Mouse (Mus musculus) adrenal gland, adult 8-10 months (tissue): ENCODE data around the gene Abhd12b. TPM values are rescaled to one million over a fixed set of nuclear protein-coding genes. Genes with fewer than 3 reads are reported as not detected.

Source experiments
- DNase-seq: peaks from one replicate; pipeline ENCODE4 v3.0.0; 2022
- total RNA-seq, 4 experiments: library from RNA; stranded (reverse); gene quantifications; 2 replicates each; pipeline ENCODE4 v1.2.4; 2022

Gene Abhd12b
- total RNA-seq: not detected

DNA sequence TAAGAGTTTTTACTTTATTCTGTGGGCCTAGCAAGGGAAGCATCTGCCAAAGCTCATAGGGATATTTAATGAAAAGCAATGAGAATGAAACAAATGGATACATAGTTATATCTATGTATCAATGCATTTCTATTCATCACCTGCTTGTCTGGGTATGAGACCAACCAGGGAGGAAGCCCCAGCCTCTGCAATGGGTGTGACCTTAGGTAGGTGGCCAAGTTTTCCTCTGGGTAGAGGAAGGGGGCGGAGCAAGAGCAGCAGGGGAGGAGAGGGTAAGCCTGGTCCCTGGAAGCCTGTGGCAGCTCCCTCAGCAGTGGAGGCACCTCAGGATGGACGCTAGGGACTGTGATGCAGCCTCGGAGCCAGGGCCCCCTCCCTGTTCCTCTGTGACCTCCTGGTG, at the start of gene Abhd12b:
Abhd12b (plus strand) TSS at position 301 of the 400 bp plus-strand sequence.
- no peak for DNase-seq

DNA sequence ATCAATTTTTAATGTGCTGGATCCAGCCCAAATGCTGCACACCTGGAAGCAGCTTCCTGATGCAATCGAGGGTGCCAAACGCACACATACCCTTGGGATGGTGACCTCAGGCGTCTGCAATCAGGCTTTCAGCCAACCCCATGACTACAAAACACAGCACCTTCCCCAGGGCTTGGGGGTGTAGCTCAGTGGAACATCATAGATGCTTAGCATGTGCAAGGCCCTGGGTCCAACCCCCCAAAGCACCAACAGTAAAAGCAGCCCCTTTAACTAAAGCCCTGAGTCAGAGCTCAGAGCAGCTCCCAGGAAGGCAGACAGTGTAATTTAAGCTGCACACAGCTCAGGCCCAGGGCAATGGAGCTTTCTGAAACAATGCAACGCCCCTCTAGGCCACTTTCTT, 49.7 kb upstream of the Abhd12b start:
- DNase-seq: no peak

DNA sequence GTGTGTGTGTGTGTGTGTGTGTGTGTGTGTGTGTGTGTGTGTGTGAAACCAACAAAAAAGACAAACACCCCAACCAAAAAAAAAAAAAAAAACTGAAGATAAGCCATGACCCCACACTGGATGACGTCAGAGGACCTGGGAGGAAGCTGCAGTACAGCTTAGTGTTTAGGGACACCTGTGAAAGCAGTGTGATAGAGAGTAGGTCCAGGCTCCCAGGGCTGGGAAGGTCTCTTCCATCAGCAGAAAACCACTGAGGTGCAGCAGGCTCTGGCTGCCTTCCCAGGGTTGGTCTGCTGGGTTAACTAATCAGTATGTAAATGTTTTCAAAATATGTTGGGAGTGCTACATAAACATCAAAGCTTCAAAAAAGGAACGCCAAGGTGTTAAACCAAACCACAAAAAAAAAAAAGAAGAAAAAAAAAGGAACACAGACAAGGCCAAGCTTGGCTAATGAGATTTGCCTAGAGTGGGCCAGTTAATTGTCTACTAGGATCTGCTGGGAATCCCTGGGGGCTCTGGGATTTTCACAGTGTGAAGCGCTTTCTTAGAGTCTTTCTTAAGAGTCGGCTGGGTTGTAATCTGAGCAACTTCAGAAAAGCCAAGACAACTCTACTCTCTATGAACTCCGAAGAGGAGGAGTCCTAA, 49.0 kb upstream of the Abhd12b start:
- DNase-seq: no peak

DNA sequence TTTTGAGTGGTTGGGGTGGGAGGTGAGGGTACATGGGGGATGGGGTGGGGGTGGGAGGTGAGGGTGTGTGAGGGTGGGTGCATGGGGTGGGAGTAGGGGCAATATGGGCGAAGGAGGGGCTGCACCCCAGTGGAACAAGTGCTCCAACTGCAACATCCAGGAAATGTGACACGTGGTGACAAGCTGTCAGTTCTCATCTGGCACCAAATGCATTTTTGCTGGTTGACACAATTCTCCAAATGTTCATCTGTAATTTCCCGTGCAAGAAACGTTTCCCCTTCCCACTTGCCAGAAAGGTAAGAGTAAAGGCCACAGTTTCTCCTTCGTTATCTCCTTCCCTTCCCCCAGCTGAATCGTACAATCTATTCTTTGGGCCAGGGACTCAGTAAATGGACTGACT, 48.1 kb upstream of the Abhd12b start:
- DNase-seq: no peak

DNA sequence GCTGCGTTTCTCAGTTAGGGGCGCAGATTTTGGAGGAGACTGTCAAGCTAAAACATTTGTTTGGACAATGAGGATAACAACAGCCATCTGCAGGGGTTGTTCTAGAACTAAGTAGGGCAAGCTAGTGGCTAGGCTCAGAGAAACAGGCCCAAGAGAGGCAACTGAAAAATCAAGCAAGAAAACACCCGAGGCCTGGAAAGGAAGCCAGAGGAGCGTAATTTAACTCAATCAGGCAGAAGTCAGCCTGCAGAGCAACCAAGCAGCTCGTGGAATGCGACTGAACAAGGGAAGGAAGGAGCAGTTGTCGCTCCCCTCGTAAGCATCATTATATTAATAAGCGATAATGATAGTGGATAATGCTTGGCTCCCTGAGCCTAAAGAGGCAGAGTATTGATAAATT, 47.4 kb upstream of the Abhd12b start:
- DNase-seq: no peak

DNA sequence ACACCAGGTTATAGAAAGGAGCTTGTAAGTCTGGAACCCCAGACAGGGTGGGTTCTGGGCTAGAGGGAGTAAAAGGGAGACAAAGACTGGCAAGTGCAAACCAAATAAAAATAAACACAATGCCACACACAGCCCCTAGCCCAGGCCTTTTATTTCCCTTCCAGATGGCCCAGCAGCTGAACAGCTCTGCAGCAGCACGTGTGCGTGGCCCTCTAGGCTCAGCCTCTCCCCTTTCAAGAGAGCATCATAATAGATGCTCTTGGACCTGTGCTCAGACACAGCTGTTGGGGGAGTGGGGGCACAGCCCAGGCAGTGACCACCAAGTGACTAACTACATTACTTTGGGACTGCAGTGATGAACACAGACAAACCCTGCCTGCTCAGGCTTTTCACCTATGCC, 45.8 kb upstream of the Abhd12b start:
- no peak for DNase-seq

DNA sequence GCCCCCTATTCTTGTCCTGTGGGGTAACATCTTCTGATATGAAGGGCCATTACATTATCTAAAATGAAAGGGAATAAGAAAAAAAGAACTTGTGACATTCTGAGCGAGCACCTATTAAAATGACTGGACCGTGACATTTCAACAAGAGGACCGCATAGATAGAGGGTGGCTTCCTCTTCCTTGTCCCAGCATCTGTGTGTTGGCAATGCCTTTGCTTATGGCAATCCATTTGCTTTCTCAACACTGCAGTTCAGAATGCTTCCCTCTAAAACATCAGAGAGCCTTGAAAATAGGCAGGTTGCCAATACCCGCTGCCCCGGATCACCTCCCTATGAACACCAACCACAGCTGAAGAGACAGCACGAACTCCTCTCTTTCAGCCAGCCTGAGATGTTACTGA, 44.0 kb upstream of the Abhd12b start:
- no peak for DNase-seq

DNA sequence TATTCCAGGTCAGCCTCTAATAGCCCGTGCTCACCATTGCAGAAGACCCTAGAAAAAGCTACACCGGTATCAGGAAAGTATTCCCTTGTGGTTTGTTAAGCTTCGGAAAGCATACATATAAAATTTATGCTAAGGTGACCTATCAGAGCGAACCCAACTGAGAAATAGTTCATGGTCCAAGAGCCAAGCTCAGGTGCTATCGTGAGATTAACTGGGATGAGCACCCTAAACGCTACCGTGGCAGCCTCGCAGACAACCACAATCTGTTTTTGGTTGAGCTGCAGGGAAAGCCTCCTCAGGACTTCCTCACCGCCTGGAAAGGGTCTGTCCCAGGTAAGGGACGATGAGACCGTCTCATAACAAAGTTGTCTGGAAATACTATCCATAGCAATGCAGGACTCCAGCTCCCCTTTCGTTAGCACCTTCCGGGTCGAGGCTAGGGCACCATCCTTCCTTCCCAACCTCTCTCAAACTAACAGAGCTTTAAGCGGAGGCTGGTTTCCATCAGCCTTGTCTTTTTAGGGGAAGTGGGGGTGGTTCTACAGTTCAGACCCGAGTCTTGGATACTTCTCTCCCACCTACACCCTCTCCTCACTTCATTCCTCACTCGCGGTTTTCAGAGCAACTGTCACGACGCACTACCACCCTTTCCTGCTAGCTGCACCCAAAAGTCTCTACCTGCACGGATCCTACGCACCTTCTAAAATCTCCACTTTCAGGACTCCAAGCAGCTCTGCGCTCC, 43.4 kb upstream of the Abhd12b start:
- DNase-seq: no peak

DNA sequence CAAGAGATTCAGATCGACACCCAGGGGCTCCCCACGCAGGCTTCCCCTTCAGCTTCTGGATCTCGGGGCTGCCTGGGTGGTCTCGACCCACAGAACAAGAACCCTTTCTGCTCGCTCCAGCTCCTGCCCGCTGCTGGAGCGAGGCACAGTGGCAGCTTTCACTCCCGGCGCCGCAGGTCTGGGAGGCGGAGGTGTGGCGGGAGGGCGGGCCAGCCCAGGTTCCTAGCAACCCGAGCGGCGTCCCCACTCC, 42.9 kb upstream of the Abhd12b start:
- DNase-seq: no peak

DNA sequence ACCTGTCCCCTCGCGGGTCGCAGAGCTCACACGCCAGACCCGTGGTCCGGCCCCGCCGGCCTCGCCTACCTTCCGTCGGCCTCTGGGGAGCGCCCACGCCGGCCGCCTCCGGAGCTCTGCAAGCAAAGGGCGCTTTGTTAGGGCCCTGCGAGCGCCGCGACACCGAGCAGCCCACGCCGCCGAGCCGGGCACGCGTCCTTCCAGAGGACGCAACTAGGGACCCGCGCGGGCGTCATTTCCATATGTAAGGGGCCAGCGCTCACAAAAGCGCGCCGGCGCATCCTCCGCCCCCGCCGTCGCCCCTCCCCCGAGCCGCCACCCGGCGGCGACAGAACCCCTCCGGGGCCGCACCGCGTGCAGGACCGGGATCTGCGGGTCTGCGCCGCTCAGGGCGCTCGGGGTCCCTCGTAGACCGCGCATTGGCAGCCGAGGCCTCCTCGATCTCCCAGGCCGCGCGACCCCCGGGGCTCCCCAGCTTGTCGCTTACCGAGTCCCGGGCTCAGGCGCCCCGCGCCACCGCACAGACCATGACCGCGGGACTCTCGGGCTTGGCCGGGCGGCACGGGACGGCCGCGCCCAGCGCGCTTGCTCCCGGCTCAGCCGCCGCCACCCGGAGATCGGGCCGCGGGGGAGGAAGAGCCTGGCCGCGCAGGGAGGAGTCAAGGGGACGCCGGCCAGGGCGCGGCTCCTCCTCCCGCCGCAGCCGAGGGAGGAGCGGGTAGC, 42.4 kb upstream of the Abhd12b start:
- DNase-seq: peak; percentile 75

DNA sequence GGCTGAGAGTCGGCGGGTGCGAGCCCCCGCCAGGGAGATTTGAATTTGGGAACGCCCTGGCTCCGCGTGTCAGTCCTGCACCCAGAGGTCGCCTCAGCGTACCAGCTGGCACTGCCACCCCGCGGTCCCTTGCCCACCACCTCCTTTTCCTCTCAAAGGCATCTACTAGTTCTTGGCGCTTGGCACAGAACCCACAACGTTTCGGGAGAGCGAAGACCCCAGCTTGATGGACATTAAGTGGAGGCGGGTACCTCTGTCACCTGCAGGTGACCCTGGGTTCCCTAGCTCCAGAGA, 41.9 kb upstream of the Abhd12b start:
- no peak for DNase-seq

DNA sequence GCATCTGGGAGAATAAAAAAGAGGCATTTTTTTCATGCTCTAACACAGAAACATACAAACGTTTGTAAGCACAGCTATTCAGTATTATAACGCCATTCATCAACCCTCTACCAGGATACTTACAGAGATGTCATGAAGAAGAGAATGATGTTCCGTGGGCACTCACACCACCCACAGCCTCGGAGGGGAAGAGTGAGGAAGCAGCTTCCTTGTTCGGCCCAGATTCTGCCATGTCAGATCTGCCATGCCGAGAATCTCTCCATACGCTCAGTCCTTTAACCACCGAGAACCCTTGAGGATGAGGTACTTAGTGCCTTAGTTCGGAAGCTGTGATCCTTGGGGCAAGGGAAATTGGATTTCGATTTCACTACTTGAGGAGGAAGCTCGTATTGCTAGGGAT, 40.6 kb upstream of the Abhd12b start, which contains the start of gene Nin:
Nin (minus strand) TSS at position 367 of the 400 bp plus-strand sequence.
- no peak for DNase-seq

DNA sequence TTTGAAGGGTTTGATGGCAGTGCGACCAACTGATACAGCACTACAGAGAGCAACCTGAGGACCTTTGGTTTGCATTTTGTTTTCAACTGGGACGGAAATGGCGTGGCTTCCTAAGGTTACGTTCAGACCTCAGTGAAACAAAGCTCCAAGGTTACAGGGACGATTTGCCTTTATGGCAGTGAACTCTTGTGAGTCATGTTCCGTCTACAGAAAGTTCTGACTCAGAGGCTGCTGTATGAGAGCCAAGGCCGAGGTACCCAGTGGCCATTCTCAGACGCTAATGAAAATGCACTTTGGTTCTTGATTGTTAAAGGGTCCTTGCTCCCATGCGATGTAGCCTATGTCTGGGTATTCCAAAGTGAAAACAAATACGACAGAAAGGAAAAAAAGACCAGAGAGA, 36.8 kb upstream of the Abhd12b start:
- peak; percentile 50 for DNase-seq

DNA sequence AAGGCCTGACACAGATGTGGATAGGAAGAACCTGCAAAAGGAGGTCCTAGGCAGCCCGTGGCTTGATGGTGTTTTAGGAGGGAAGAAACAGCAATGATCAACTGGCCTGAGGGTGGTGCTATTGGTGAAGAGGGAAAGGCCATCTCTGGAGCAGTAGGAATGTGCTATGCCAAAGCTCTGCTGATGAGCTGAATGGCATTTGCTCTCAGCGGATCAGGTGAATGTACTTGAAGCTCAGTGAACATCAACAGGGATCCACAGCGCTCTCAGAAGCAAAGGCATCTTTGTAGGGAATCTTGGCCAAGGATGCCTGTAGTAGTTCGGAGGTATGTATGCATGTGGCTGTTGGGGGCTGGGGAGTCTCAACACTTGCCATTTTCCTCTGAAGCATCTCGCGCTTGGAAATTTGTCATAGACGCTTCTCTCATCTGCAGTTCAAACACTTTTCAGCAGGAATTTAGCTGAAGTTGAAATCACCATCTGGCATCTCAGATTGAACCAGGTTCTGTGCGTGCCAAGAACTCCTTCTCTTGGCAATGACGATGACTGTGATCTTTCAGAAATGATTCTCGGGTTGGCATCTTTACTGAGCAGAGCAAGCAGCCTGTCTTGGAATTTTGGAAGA, 35.1 kb upstream of the Abhd12b start:
- no peak for DNase-seq

DNA sequence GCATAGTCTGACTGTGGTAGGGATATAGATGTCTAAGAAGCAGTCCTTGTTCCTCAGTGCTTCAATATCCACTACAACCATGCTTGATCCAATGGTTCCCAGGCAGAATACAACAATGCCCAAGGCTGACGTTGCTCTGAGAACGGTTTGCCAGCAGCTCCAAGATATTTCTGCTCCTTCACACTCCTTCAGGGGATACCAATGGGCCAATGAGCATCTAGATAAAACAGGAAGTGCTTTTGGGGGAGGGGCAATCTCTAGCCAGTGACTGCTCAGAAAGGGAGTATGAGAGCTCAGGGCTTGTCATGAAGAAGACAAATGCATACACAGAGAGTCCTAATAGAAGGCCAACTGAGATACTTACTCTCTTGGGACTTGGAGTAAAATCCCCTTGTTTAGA, 34.4 kb upstream of the Abhd12b start:
- no peak for DNase-seq

DNA sequence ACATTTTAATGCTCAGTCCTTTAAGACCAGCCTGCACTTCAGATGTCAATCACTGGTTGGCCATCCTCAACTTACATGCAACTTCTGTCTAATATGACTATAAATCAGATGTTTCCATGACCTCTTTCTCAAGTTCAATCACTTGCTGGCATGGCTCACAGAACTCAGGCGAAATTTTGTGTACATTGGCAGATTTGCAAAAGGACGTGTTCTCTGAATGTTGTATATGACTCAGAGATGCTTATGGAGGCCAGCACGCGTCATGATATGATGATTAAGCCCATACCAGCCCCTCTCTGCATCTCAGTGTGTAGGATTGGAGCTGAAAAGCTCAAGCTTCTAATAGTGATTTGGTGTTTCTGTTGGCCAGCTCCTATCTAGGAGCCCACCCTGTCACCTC, 27.3 kb upstream of the Abhd12b start:
- no peak for DNase-seq

DNA sequence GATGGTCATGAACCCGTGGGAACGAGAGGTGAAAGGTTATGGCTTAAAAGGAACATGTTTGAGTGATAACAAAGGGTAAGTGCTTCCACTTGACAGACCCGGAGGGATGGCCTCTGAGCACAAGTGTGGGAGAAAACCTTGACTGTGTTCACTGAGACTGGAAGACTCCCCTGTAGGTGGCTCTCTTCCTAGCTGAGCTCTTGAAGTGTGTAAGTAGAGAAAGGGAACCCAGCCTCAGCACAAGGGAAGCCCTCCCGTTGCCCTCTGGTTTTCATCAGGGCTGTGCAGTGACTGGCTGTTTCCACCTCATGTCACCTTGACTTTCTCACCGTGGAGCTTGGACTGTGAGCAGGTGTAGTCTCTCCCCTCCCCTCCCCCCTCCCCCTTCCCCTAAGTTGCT, 24.8 kb upstream of the Abhd12b start:
- no peak for DNase-seq

DNA sequence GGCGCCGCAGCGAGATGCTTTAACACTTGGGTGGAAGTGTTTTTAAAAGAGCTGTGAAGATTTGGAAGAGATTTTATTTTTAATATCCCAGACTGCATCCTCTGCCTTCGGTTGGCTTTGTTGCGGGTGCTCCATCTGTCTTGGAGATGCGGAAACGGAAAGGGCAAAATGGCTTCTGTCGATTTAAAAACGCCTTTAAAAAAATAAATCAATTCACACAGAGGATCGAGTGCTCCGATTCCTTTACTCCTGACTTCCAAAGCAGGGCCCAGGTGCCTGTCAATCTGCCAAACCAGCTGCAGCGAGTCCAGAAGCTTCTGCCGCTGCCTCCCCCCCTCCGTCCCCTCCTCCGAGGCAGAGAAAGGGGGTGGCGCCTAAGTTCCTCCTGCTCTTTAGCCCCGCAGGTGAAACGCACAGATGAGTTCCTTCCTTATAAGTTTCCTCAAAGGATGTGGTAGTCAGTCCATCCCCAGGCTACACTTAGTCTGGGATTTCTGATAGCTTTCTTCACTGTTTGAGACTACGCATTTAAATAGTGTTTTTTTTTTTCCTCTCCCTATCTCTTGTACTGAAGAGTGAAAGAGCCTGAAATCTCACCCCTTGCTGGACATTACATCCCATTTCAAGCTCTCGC, 22.8 kb upstream of the Abhd12b start:
- DNase-seq: no peak

DNA sequence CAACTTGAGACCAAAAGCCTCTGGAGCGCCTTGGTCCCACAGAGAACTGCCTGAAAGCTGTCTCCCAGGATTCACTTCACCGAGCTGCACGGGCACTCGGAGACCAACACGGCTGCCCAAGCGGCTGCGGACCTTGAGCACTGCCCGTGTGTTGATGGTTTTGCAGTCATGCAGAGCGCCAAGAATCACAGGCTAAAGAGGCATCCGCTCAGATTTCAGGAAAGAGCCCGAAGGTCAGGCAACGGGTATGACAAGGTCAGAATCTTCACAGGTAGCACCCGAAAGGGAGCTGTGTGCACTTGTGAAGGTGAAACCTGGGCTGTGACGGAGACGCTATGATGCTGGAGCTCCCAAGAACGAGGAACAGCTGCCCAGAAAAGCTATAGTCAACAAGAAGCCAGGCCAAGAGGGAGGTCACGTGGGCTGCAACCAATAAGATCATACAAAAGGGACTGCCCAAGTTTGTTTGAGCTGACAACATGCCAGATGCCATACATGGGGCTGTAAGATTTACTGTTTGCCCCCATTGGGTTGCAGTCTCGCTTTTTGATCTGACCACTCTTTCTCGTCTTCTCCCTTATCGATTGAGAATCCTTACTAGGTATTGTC, 19.2 kb upstream of the Abhd12b start:
- no peak for DNase-seq

DNA sequence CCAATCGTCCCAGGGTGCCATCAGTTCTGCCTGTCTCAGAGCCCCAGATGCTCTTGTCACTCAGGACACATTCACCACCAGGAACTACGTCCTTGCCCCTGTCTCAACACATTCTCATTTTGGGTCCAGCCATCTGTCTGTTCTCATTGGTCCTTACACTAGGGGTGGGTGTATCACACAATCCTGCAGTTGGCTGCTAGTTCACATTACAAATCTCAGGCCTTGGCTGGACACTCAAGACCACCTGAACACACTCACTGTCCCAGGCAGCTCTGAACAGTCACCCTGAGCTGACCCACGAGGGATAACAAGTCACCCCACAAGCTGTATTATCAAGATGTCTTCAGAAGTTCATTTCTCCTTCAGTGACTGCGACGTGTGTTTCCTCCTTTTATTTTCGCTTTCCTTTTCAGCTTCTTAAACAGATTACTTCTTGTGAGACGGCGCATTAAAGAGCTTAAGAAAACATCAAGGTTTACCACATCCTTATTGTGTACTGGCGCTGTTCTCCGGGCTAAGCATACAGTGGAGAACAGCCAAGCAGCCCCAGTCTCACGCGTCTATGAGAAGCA, 17.7 kb upstream of the Abhd12b start:
- no peak for DNase-seq

DNA sequence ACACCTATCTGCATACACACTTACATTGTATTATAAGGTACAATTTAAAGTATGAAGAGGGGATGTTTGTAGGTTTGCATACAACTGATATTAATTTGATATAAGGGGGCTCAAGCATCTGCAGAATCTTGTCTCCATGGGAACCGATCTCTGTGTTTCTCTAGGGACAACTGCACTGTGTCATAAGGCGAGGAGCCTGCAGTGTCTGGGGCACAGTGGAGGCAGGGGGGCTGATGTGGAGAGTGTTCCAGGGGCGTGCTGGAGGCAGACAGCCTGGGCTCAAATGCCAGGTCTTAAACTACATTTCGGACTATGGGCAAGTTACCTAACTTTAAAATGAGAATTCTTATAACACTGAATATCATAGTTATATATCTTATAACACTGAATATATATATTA, 16.8 kb upstream of the Abhd12b start:
- no peak for DNase-seq

DNA sequence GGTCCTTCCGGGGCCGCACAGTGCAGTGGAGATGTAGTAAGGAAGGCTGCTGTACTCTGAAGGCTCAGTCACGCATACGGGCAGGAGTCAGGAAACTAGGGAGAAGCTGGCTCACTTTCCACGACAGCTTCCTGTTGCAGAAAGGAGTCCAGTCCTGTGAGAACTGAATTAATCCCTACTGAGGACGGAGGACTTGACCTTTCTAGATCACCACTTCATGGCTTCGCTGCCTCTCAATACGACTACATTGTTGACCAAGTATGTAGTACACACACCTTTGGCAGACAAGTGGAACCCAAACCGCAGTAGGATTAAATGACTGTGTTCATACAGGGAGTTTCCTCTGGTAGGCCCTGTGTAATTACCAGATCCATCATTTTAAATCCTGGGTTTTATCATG, 16.3 kb upstream of the Abhd12b start:
- DNase-seq: no peak

DNA sequence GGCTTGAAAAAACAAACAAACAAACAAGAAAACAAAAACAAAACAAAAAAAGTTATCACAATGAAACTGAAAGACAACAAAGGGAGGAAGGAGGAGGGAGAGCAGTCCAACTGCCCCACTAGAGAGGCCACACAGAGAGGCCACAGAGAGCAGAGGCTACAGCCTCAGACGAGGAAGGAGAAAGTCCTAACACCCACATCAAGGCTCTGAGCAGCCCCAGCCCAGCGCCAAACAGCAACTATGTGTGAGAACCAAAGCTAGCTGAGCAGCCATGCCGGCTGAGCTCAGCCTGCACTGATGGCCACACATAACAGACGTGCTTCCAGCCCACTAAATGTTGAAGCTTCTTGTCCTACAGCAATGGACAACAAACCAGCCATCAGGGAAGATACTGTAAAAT, 14.1 kb upstream of the Abhd12b start:
- DNase-seq: no peak
